Mouse (Mus musculus) kidney, embryonic 15.5 days (tissue): ENCODE data around the gene Palm3. TPM values are rescaled to one million over a fixed set of nuclear protein-coding genes. Genes with fewer than 3 reads are reported as not detected.
A peak's percentile ranks its signal among the peaks of the same experiment; 100 is the strongest.

Experiments used
- ATAC-seq: fragments of 200-750 bp; cut with Nextera tagmentation; replicated peaks from 2 replicates; pipeline ENCODE4 v1.8.0; 2017; ENCODE audit warnings: moderate TSS enrichment; ENCODE audit not compliant: low FRiP score
- H3K27ac ChIP-seq: fragments of 300-500 bp; sonication (generic); 2 replicates; pipeline ENCODE4 v1.5.1; 2015; ENCODE audit warnings: mild to moderate bottlenecking, inconsistent platforms
- H3K27me3 ChIP-seq: fragments of 300-500 bp; sonication (generic); 2 replicates; pipeline ENCODE4 v1.6.1; 2015; ENCODE audit warnings: inconsistent platforms
- H3K36me3 ChIP-seq: fragments of 300-500 bp; sonication (generic); 2 replicates; pipeline ENCODE4 v1.6.1; 2015; ENCODE audit warnings: inconsistent platforms
- H3K4me1 ChIP-seq: fragments of 300-500 bp; sonication (generic); 2 replicates; pipeline ENCODE4 v1.6.1; 2015; ENCODE audit warnings: inconsistent platforms
- H3K4me2 ChIP-seq: fragments of 300-500 bp; sonication (generic); 2 replicates; pipeline ENCODE4 v1.6.1; 2015; ENCODE audit warnings: moderate library complexity, mild to moderate bottlenecking, inconsistent platforms
- H3K4me3 ChIP-seq: fragments of 300-500 bp; sonication (generic); replicated peaks from 2 replicates; pipeline ENCODE4 v1.5.1; 2015; ENCODE audit warnings: mild to moderate bottlenecking, inconsistent platforms
- H3K9ac ChIP-seq: fragments of 300-500 bp; sonication (generic); 2 replicates; pipeline ENCODE4 v1.6.1; 2015; ENCODE audit warnings: mild to moderate bottlenecking, inconsistent platforms
- H3K9me3 ChIP-seq: fragments of 300-500 bp; sonication (generic); replicated peaks from 2 replicates; pipeline ENCODE4 v1.6.1; 2016; ENCODE audit warnings: inconsistent platforms
- WGBS: fragments of 180-500 bp; shearing (Covaris S2); methylation state at CpG from one replicate; pipeline ENCODE4 v1.1.7; 2015; ENCODE audit warnings: mixed read lengths; 5-methylcytosine and 5-hydroxymethylcytosine counted together
- polyA plus RNA-seq: library from polyadenylated mRNA; unstranded; fragments of >200 nt; fragmentation: Nextera tagmentation; extraction: Ambion mirVana; gene quantifications from 2 replicates; pipeline ENCODE4 v1.2.1, GENCODE M21; 2015

Gene Palm3
- polyA plus RNA-seq, 1 experiment from 2014 or later: 14.8 TPM

GRCm38 (mm10) chr8:84060245-84060644 is 39.0 kb downstream of the Palm3 start:
- no peak overlapping the region for H3K9ac ChIP-seq
- no peaks in the 10 kb centered on the region for H3K36me3 ChIP-seq
- 83% methylated on average over 2 of the region's 2 CpGs for WGBS
- no peak overlapping the region for H3K27ac ChIP-seq
- no peak for ATAC-seq
- no peak overlapping the region for H3K4me3 ChIP-seq
- no peaks in the 10 kb centered on the region for H3K27me3 ChIP-seq
- H3K4me1 ChIP-seq: no peaks in the 10 kb centered on the region
- H3K4me2 ChIP-seq: no peak overlapping the region
- H3K9me3 ChIP-seq: no peaks in the 10 kb centered on the region

GRCm38 (mm10) chr8:84063861-84064610 is 42.8 kb downstream of the Palm3 start:
- ATAC-seq: no peak
- Histone ChIP-seq H3K36me3 (no peaks in the 10 kb centered on the region), H3K27ac (no peak overlapping the region), H3K4me3 (no peak overlapping the region), H3K27me3 (no peaks in the 10 kb centered on the region), H3K9me3 (no peaks in the 10 kb centered on the region), H3K4me1 (peaks cover 23% of the 10 kb centered on the region), H3K4me2 (no peak overlapping the region), H3K9ac (no peak overlapping the region)
- WGBS: 59% methylated on average over 8 of the region's 8 CpGs

- H3K4me3 ChIP-seq: peak within 1 kb of the TSS; percentile 99
- no peaks in the 10 kb centered on the region for H3K27me3 ChIP-seq
- no peaks in the 10 kb centered on the region for H3K9me3 ChIP-seq
- H3K4me2 ChIP-seq: peak within 1 kb of the TSS; percentile 86
- H3K4me1 ChIP-seq: peaks cover 33% of the 10 kb centered on the region
- H3K9ac ChIP-seq: peak within 1 kb of the TSS; percentile 61
- H3K36me3 ChIP-seq: no peaks in the 10 kb centered on the region
- 96% methylated on average over 1 of the region's 1 CpGs for WGBS
- ATAC-seq: no peak
- H3K27ac ChIP-seq: peak within 1 kb of the TSS; percentile 84
Measured at GRCm38 (mm10) chr8:84065037-84065436, 43.8 kb downstream of the Palm3 start, which contains the start of gene Gm10643. Gene Gm10643 (minus strand): TSS chr8:84065137.

GRCm38 (mm10) chr8:84065457-84066072 is 44.3 kb downstream of the Palm3 start:
- no peaks in the 10 kb centered on the region for H3K27me3 ChIP-seq
- H3K4me1 ChIP-seq: peaks cover 37% of the 10 kb centered on the region
- H3K36me3 ChIP-seq: no peaks in the 10 kb centered on the region
- peak overlapping the region; percentile 61 for H3K9ac ChIP-seq
- H3K4me3 ChIP-seq: peak overlapping the region; percentile 99
- no peaks in the 10 kb centered on the region for H3K9me3 ChIP-seq
- no peak for ATAC-seq
- WGBS: 29% methylated on average over 5 of the region's 5 CpGs
- H3K4me2 ChIP-seq: peak overlapping the region; percentile 86
- peak overlapping the region; percentile 84 for H3K27ac ChIP-seq

GRCm38 (mm10) chr8:84066291-84066930 is 45.1 kb downstream of the Palm3 start, which contains the start of gene Rfx1:
Gene Rfx1 (plus strand): TSS chr8:84066834.
- H3K4me3 ChIP-seq: peak within 1 kb of the TSS; percentile 99
- peaks cover 44% of the 10 kb centered on the region for H3K4me1 ChIP-seq
- H3K9ac ChIP-seq: peak within 1 kb of the TSS; percentile 78
- H3K27me3 ChIP-seq: no peaks in the 10 kb centered on the region
- WGBS: under 1% methylated on average over 51 of the region's 51 CpGs
- no peaks in the 10 kb centered on the region for H3K36me3 ChIP-seq
- ATAC-seq: peak; percentile 98
- peak within 1 kb of the TSS; percentile 99 for H3K27ac ChIP-seq
- H3K4me2 ChIP-seq: peak within 1 kb of the TSS; percentile 86
- no peaks in the 10 kb centered on the region for H3K9me3 ChIP-seq

- WGBS: 0% methylated on average over 43 of the region's 58 CpGs
- peak; percentile 67 for ATAC-seq
- peak overlapping the region; percentile 58 for H3K4me2 ChIP-seq
Measured at GRCm38 (mm10) chr8:84067047-84067573, 45.8 kb downstream of the Palm3 start.

GRCm38 (mm10) chr8:84067911-84068310 is 46.6 kb downstream of the Palm3 start:
- H3K4me1 ChIP-seq: peaks cover 58% of the 10 kb centered on the region
- no peaks in the 10 kb centered on the region for H3K36me3 ChIP-seq
- peak overlapping the region; percentile 58 for H3K4me2 ChIP-seq
- ATAC-seq: no peak
- WGBS: 80% methylated on average over 7 of the region's 7 CpGs
- peak overlapping the region; percentile 32 for H3K9ac ChIP-seq
- H3K27me3 ChIP-seq: no peaks in the 10 kb centered on the region
- no peaks in the 10 kb centered on the region for H3K9me3 ChIP-seq
- H3K27ac ChIP-seq: no peak overlapping the region
- H3K4me3 ChIP-seq: peak overlapping the region; percentile 99

More at GRCm38 (mm10) chr8:84067047-84067573, 45.8 kb downstream of the Palm3 start:
- Histone ChIP-seq H3K27ac (peak overlapping the region; percentile 99), H3K9ac (peak overlapping the region; percentile 78), H3K36me3 (no peaks in the 10 kb centered on the region), H3K9me3 (no peaks in the 10 kb centered on the region), H3K4me3 (peak overlapping the region; percentile 99), H3K4me1 (peaks cover 51% of the 10 kb centered on the region), H3K27me3 (no peaks in the 10 kb centered on the region)

GRCm38 (mm10) chr8:84068316-84069035 is 47.2 kb downstream of the Palm3 start:
- H3K27me3 ChIP-seq: no peaks in the 10 kb centered on the region
- H3K9ac ChIP-seq: no peak overlapping the region
- peak overlapping the region; percentile 58; the same call in 1 of the 2 replicates for H3K4me2 ChIP-seq
- peak overlapping the region; percentile 19; the same call in 1 of the 2 replicates for H3K27ac ChIP-seq
- no peaks in the 10 kb centered on the region for H3K36me3 ChIP-seq
- no peak for ATAC-seq
- no peaks in the 10 kb centered on the region for H3K9me3 ChIP-seq
- H3K4me3 ChIP-seq: no peak overlapping the region; the same call in 1 of the 2 replicates
- WGBS: 42% methylated on average over 12 of the region's 12 CpGs
- peaks cover 64% of the 10 kb centered on the region for H3K4me1 ChIP-seq

GRCm38 (mm10) chr8:84069169-84069568 is 47.9 kb downstream of the Palm3 start:
- Histone ChIP-seq H3K9me3 (no peaks in the 10 kb centered on the region), H3K27ac (peak overlapping the region; percentile 19; the same call in 1 of the 2 replicates), H3K27me3 (no peaks in the 10 kb centered on the region), H3K4me3 (no peak overlapping the region), H3K36me3 (peaks cover 3% of the 10 kb centered on the region; the same call in 1 of the 2 replicates), H3K9ac (no peak overlapping the region), H3K4me1 (peaks cover 67% of the 10 kb centered on the region), H3K4me2 (0 out of 2 replicates have a peak overlapping the region, but pooled peaks have one; percentile 58)
- ATAC-seq: no peak
- 13% methylated on average over 1 of the region's 1 CpGs for WGBS

GRCm38 (mm10) chr8:84069750-84070149 is 48.5 kb downstream of the Palm3 start:
- Histone ChIP-seq H3K4me2 (no peak overlapping the region), H3K4me3 (no peak overlapping the region), H3K36me3 (peaks cover 9% of the 10 kb centered on the region; the same call in 1 of the 2 replicates), H3K27me3 (no peaks in the 10 kb centered on the region), H3K9ac (no peak overlapping the region), H3K27ac (0 out of 2 replicates have a peak overlapping the region, but pooled peaks have one; percentile 19), H3K9me3 (no peaks in the 10 kb centered on the region), H3K4me1 (peaks cover 67% of the 10 kb centered on the region)
- 70% methylated on average over 2 of the region's 2 CpGs for WGBS
- ATAC-seq: no peak

- Histone ChIP-seq H3K36me3 (peaks cover 14% of the 10 kb centered on the region; the same call in 1 of the 2 replicates), H3K27me3 (no peaks in the 10 kb centered on the region), H3K27ac (no peak overlapping the region), H3K9me3 (no peaks in the 10 kb centered on the region), H3K4me2 (no peak overlapping the region), H3K9ac (no peak overlapping the region), H3K4me3 (no peak overlapping the region), H3K4me1 (peaks cover 69% of the 10 kb centered on the region)
- ATAC-seq: no peak
- WGBS: 83% methylated on average over 5 of the region's 5 CpGs
Measured at GRCm38 (mm10) chr8:84070241-84070640, 49.0 kb downstream of the Palm3 start.
